Mouse (Mus musculus): ENCODE measurements around the gene Hoxa4. TPM values are rescaled to one million over a fixed set of nuclear protein-coding genes. Genes with fewer than 3 reads are reported as not detected.

Gene Hoxa4
- polyA plus RNA-seq, 1 experiment from 2014 or later: not detected

- H3K4me3 ChIP-seq: no peak overlapping the region
- 20% methylated on average over 9 of the region's 9 CpGs for WGBS
- H3K27me3 ChIP-seq (replicated peaks): peaks cover 98% of the 10 kb centered on the region
- H3K4me2 ChIP-seq: no peak overlapping the region
- no peak overlapping the region for H3K27ac ChIP-seq
- ATAC-seq (replicated peaks): no peak
- no peaks in the 10 kb centered on the region for H3K9me3 ChIP-seq
- no peak overlapping the region for H3K9ac ChIP-seq
- no peaks in the 10 kb centered on the region for H3K36me3 ChIP-seq (replicated peaks)
- H3K4me1 ChIP-seq: peaks cover 17% of the 10 kb centered on the region
Observed at GRCm38 (mm10) chr6:52219234-52219942, 27.8 kb upstream of the Hoxa4 start.

DNA sequence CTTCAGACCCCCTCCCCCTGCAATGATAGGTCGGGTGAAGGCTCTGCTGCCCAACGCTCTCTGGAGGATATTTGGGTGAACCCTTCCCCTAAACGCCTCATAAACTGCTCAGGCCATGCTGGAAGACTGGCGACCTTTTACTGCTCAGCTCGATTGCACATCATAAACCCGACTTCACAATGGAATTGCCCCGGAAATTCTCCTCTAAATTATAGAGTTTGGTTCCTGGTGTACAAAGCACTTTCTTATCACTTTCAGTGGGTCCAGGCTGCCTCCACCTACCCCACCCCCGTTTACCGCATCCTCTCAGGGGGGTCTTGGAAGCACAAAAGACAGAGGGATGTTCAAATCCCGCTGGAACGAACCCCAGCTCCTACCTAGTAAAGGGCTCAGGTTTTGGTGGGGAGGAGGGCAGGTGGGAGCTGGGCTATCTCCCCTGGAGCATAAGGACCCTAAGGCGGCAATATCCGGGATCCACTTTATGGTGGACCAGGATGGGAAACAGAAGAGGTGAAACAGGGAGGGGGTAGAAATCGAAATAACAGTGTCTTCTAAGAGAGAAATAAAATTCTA is 27.2 kb upstream of the Hoxa4 start:
- Histone ChIP-seq H3K4me1 (peaks cover 17% of the 10 kb centered on the region), H3K27me3 (replicated peaks) (peaks cover 98% of the 10 kb centered on the region), H3K9ac (no peak overlapping the region), H3K27ac (no peak overlapping the region), H3K9me3 (no peaks in the 10 kb centered on the region), H3K36me3 (replicated peaks) (no peaks in the 10 kb centered on the region), H3K4me2 (no peak overlapping the region), H3K4me3 (no peak overlapping the region)
- 7% methylated on average over 14 of the region's 14 CpGs for WGBS
- no peak for ATAC-seq (replicated peaks)

- Histone ChIP-seq H3K9me3 (no peaks in the 10 kb centered on the region), H3K27ac (no peak overlapping the region), H3K4me2 (no peak overlapping the region), H3K36me3 (replicated peaks) (no peaks in the 10 kb centered on the region), H3K27me3 (replicated peaks) (peaks cover 98% of the 10 kb centered on the region), H3K9ac (no peak overlapping the region), H3K4me3 (no peak overlapping the region), H3K4me1 (peaks cover 17% of the 10 kb centered on the region)
- no peak for ATAC-seq (replicated peaks)
- WGBS: 5% methylated on average over 23 of the region's 23 CpGs
Observed at GRCm38 (mm10) chr6:52217895-52218642, 26.5 kb upstream of the Hoxa4 start.

DNA sequence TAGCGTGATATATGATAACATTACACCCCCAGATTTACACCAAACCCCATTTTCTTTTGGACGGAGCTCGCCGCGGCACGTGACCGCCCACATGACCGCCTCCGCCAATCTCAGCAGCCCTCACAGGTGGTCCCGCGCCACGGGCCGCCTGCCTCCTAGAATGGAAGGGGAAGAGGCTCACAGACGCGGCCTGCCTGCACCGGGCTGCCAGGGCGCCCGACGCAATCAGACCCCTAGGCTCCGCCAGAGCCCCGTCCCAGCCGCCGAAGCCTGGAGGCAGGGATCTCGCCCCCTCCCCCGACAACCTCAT is 25.9 kb upstream of the Hoxa4 start:
- peak overlapping the region; percentile 3; the same call in 1 of the 2 replicates for H3K4me2 ChIP-seq
- H3K4me3 ChIP-seq: 0 out of 2 replicates have a peak overlapping the region, but pooled peaks have one; percentile 1
- peaks cover 98% of the 10 kb centered on the region for H3K27me3 ChIP-seq (replicated peaks)
- H3K4me1 ChIP-seq: peaks cover 17% of the 10 kb centered on the region
- no peak overlapping the region for H3K9ac ChIP-seq
- WGBS: under 1% methylated on average over 25 of the region's 25 CpGs
- no peak overlapping the region for H3K27ac ChIP-seq
- H3K9me3 ChIP-seq: no peaks in the 10 kb centered on the region
- no peaks in the 10 kb centered on the region for H3K36me3 ChIP-seq (replicated peaks)
- ATAC-seq (replicated peaks): no peak

- Histone ChIP-seq H3K27me3 (replicated peaks) (peaks cover 98% of the 10 kb centered on the region), H3K4me2 (peak overlapping the region; percentile 3; the same call in 1 of the 2 replicates), H3K4me1 (peaks cover 17% of the 10 kb centered on the region), H3K9me3 (no peaks in the 10 kb centered on the region), H3K36me3 (replicated peaks) (no peaks in the 10 kb centered on the region), H3K4me3 (0 out of 2 replicates have a peak overlapping the region, but pooled peaks have one; percentile 1), H3K9ac (no peak overlapping the region), H3K27ac (no peak overlapping the region)
- WGBS: 3% methylated on average over 60 of the region's 60 CpGs
- no peak for ATAC-seq (replicated peaks)
Observed at GRCm38 (mm10) chr6:52216691-52217458, 25.3 kb upstream of the Hoxa4 start.

GRCm38 (mm10) chr6:52215771-52216535 is 24.4 kb upstream of the Hoxa4 start:
- no peak overlapping the region for H3K4me3 ChIP-seq
- no peak for ATAC-seq (replicated peaks)
- H3K4me2 ChIP-seq: no peak overlapping the region

GRCm38 (mm10) chr6:52215070-52215469 is 23.5 kb upstream of the Hoxa4 start:
- peaks cover 97% of the 10 kb centered on the region for H3K27me3 ChIP-seq (replicated peaks)
- H3K4me2 ChIP-seq: no peak overlapping the region
- H3K9ac ChIP-seq: no peak overlapping the region
- H3K4me1 ChIP-seq: peaks cover 16% of the 10 kb centered on the region
- no peak overlapping the region for H3K4me3 ChIP-seq
- H3K9me3 ChIP-seq: no peaks in the 10 kb centered on the region
- no peak overlapping the region for H3K27ac ChIP-seq
- ATAC-seq (replicated peaks): no peak
- H3K36me3 ChIP-seq (replicated peaks): no peaks in the 10 kb centered on the region
- 14% methylated on average over 3 of the region's 3 CpGs for WGBS

More at GRCm38 (mm10) chr6:52215771-52216535, 24.4 kb upstream of the Hoxa4 start:
- no peak overlapping the region for H3K27ac ChIP-seq
- H3K36me3 ChIP-seq (replicated peaks): no peaks in the 10 kb centered on the region
- H3K27me3 ChIP-seq (replicated peaks): peaks cover 98% of the 10 kb centered on the region
- H3K4me1 ChIP-seq: peaks cover 16% of the 10 kb centered on the region
- H3K9ac ChIP-seq: no peak overlapping the region
- H3K9me3 ChIP-seq: no peaks in the 10 kb centered on the region
- WGBS: 2% methylated on average over 30 of the region's 30 CpGs

DNA sequence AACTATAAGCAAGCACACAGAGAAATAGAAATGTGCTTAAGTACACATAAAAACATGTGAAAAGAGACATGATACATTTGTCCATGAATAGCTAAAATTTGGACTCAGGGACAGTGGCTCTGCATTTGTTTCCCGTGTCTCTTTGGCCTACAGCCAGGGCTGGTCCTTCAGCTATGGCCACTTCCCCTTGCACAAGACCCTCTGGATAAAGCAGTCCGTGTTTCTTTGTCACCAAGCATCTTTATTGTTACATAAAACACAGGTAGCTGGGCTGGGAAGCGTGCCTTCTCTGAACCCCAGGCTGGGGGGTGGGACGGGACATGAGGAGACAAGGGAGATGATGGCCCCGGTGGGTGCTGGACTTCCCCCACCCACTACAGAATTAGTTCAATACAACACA is 22.7 kb upstream of the Hoxa4 start:
- no peak overlapping the region for H3K4me3 ChIP-seq
- ATAC-seq (replicated peaks): no peak
- H3K27me3 ChIP-seq (replicated peaks): peaks cover 97% of the 10 kb centered on the region
- H3K4me2 ChIP-seq: no peak overlapping the region
- no peaks in the 10 kb centered on the region for H3K9me3 ChIP-seq
- WGBS: 12% methylated on average over 5 of the region's 5 CpGs
- H3K27ac ChIP-seq: no peak overlapping the region
- peaks cover 16% of the 10 kb centered on the region for H3K4me1 ChIP-seq
- H3K36me3 ChIP-seq (replicated peaks): no peaks in the 10 kb centered on the region
- no peak overlapping the region for H3K9ac ChIP-seq

DNA sequence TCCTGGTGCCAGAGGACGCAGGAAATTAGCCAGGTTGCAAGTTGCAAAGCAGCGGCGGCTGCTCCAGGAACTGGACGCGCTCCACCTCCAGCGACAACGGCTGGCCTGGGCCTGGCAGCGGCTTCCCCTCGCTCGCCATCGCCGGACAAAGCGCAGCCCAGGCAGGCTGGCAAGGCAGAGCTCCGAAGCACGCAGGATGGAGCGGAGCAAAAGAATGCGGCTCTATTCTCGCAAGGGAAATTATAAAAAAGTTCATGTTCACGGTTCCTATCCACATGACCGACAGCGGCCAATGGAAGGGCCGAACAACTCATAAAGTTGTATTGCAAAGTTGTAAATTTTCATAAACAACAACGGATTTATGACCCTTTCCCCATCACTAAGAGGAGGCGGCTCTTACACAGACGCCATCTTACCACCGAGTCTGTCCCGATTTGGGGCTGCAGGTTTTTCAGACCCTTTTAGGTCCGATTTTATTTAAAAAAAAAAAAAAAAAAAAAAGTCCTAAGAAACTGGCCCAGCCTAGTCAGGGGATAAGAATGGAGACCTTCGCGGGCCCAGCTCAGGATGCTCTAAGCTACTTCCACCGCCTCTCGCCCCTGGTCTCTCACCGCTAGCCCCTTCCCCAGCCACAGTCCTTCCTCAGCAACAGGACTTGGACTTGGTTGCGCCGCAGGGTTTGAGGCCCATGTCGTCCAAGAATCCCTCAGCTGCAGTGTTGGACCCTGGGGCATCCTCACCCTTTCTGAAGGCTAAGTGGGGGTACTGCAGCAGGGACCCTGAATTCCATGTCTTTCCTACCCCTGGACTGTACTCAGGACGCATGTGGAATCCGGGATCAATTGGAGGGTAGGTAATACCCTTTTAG is 21.8 kb upstream of the Hoxa4 start, which contains the start of the genes Hoxa3 and Gm28308:
Gene Hoxa3 (minus strand): TSS at position 218 of the 868 bp plus-strand sequence.
Gene Gm28308 (minus strand): TSS at position 221 of the 868 bp plus-strand sequence.
- WGBS: 2% methylated on average over 38 of the region's 38 CpGs
- Histone ChIP-seq H3K4me2 (no peak within 1 kb of the TSS), H3K36me3 (replicated peaks) (no peaks in the 10 kb centered on the region), H3K9ac (no peak within 1 kb of the TSS), H3K4me3 (no peak within 1 kb of the TSS), H3K27me3 (replicated peaks) (peaks cover 97% of the 10 kb centered on the region), H3K27ac (no peak within 1 kb of the TSS), H3K9me3 (no peaks in the 10 kb centered on the region), H3K4me1 (peaks cover 16% of the 10 kb centered on the region)
- no peak for ATAC-seq (replicated peaks)

DNA sequence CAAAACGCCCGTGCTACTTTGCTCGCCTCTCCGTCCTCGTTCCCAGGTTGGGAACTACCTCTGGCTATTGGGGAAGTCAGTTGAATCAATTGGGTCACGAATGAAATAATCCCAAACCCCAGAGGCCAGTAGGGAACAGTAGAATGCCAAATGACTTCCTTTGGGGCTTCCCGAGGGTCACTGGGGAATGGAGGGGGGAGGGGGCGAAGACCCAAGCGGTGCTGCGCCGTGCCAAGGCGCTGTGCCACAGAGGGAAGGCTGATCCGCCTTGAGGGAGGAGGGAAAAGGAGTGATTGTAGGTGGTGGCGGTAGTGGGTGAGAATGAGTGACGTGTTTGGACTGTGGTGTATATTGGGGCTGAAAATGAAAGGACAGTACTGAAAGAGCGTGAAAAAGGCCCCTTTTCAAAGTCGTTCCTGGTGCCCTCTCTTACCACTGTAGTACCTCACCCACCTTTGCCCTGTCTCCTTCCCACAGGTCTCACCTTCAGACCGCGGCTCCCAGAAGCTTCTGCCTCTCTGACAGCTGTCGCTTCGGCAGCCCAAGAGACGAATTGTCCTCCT is 21.1 kb upstream of the Hoxa4 start:
- Histone ChIP-seq H3K9me3 (no peaks in the 10 kb centered on the region), H3K27me3 (replicated peaks) (peaks cover 97% of the 10 kb centered on the region), H3K9ac (no peak overlapping the region), H3K36me3 (replicated peaks) (no peaks in the 10 kb centered on the region), H3K4me2 (no peak overlapping the region), H3K4me1 (peaks cover 16% of the 10 kb centered on the region), H3K4me3 (no peak overlapping the region), H3K27ac (no peak overlapping the region)
- WGBS: under 1% methylated on average over 22 of the region's 22 CpGs
- no peak for ATAC-seq (replicated peaks)

Measured in midbrain, embryonic 15.5 days (tissue).